In genomic region chr8:26747241-26747972, GRCm38 (mm10) we compare ENCODE assay signal across 9 mouse cellular contexts.
A peak's percentile ranks its signal among the peaks of the same experiment; 100 is the strongest.
DNase-seq lines count a peak whose midpoint lies in the region; ATAC-seq lines count a peak whose summit lies in the region.
"Had no signal": no experiment of that assay in that cellular context is flagged by ENCODE, and none has a peak within 500 bp of the region (broad histone marks: within the 10 kb centered on the region; RNA-seq: fewer than 3 reads in every experiment).

No protein-coding gene starts in this region.

- intact Hi-C loops in left cerebral cortex, postnatal 36 days (cut with DNase I): no loop called here

- H3K4me1 ChIP-seq in kidney, embryonic 16.5 days (ENCODE audit: insufficient read depth, low read length): peaks cover 22% of the 10 kb centered on the region

- no peaks in the 10 kb centered on the region for H3K9me3 ChIP-seq in kidney, embryonic 16.5 days (ENCODE audit: low read length)
- H3K9me3 ChIP-seq: embryonic facial prominence, embryonic 13.5 days had no signal

- H3K27ac ChIP-seq in kidney, embryonic 16.5 days (ENCODE audit: low read length): no peak overlapping the region

- H3K9ac ChIP-seq in kidney, embryonic 16.5 days (replicated peaks; ENCODE audit: low read length): no peak overlapping the region
- H3K9ac ChIP-seq: embryonic facial prominence, embryonic 13.5 days had no signal

- ATAC-seq in cerebellum, adult (ENCODE audit: insufficient number of reproducible peaks, low FRiP score, low TSS enrichment): no peak
- peak; percentile 79; the same call in 1 of the 2 replicates for ATAC-seq in kidney, embryonic 16.5 days (ENCODE audit: low FRiP score, low TSS enrichment)

- peak; percentile 38 to 52 for DNase-seq in cerebellum, adult 18-20 months
- DNase-seq in 3T3-L1 (ENCODE audit: low read depth, low spot score): peak; percentile 96
- peak; percentile 96 for DNase-seq in fibroblast of lung, adult 2 months (ENCODE audit: low read depth)
- peak; percentile 53 to 75 for DNase-seq in lung, postnatal 4 days
- no peak for DNase-seq in left cerebral cortex, postnatal 36 days (ENCODE audit: low spot score in 2 of 2)
- no peak for DNase-seq in frontal cortex, adult 2 months (ENCODE audit: extremely low spot score in 1 of 2, low spot score in 1 of 2)

- no peak overlapping the region for H3K4me3 ChIP-seq in kidney, embryonic 16.5 days (ENCODE audit: low read length)
- H3K4me3 ChIP-seq: embryonic facial prominence, embryonic 13.5 days had no signal

- H3K27me3 ChIP-seq in kidney, embryonic 16.5 days (ENCODE audit: insufficient read depth, low read length): peaks cover 29% of the 10 kb centered on the region
- H3K27me3 ChIP-seq: embryonic facial prominence, embryonic 13.5 days had no signal

- H3K36me3 ChIP-seq in kidney, embryonic 16.5 days (ENCODE audit: insufficient read depth, low read length): no peaks in the 10 kb centered on the region
- H3K36me3 ChIP-seq: embryonic facial prominence, embryonic 13.5 days had no signal

- WGBS in kidney, embryonic 16.5 days: 16% methylated on average over 19 of the region's 19 CpGs

- no peak overlapping the region; the same call in 1 of the 2 replicates for H3K4me2 ChIP-seq in kidney, embryonic 16.5 days (replicated peaks; ENCODE audit: low read depth, low read length)
- H3K4me2 ChIP-seq: embryonic facial prominence, embryonic 13.5 days had no signal

Comparison
In these comparisons a context has a peak if more than half of its experiments do, and no peak if none do; other contexts are left out.
1. DNase-seq: peak in cerebellum, adult 18-20 months (2 of 2), 3T3-L1 (single experiment), fibroblast of lung, adult 2 months (single experiment) and lung, postnatal 4 days (2 of 2); none in left cerebral cortex, postnatal 36 days (0 of 2) and frontal cortex, adult 2 months (0 of 2).